Mouse (Mus musculus) midbrain, embryonic 15.5 days (tissue): ENCODE results near the gene L3hypdh. TPM values are rescaled to one million over a fixed set of nuclear protein-coding genes. Genes with fewer than 3 reads are reported as not detected.

Experiments used
- ATAC-seq: fragments of 200-750 bp; cut with Nextera tagmentation; replicated peaks from 2 replicates; pipeline ENCODE4 v1.8.0; 2017; ENCODE audit warnings: moderate TSS enrichment
- H3K27ac ChIP-seq: fragments of 300-500 bp; sonication (generic); 2 replicates; pipeline ENCODE4 v1.5.1; 2015; ENCODE audit warnings: mild to moderate bottlenecking, inconsistent platforms
- H3K27me3 ChIP-seq: fragments of 300-500 bp; sonication (generic); replicated peaks from 2 replicates; pipeline ENCODE4 v1.6.1; 2015; ENCODE audit warnings: inconsistent platforms
- H3K36me3 ChIP-seq: fragments of 300-500 bp; sonication (generic); replicated peaks from 2 replicates; pipeline ENCODE4 v1.6.1; 2015; ENCODE audit warnings: inconsistent platforms
- H3K4me1 ChIP-seq: fragments of 300-500 bp; sonication (generic); 2 replicates; pipeline ENCODE4 v1.6.1; 2015; ENCODE audit warnings: inconsistent platforms
- H3K4me2 ChIP-seq: fragments of 300-500 bp; sonication (generic); 2 replicates; pipeline ENCODE4 v1.6.1; 2015; ENCODE audit warnings: inconsistent platforms, mild to moderate bottlenecking, moderate library complexity
- H3K4me3 ChIP-seq: fragments of 300-500 bp; sonication (generic); 2 replicates; pipeline ENCODE4 v1.5.1; 2015; ENCODE audit warnings: mild to moderate bottlenecking, inconsistent platforms
- H3K9ac ChIP-seq: fragments of 300-500 bp; sonication (generic); 2 replicates; pipeline ENCODE4 v1.6.1; 2015; ENCODE audit warnings: mild to moderate bottlenecking, inconsistent platforms
- H3K9me3 ChIP-seq: fragments of 300-500 bp; sonication (generic); 2 replicates; pipeline ENCODE4 v1.6.1; 2016; ENCODE audit warnings: inconsistent platforms
- WGBS: fragments of 180-500 bp; shearing (Covaris S2); methylation state at CpG from one replicate; pipeline ENCODE4 v1.1.7; 2015; ENCODE audit warnings: mixed read lengths; 5-methylcytosine and 5-hydroxymethylcytosine counted together
- polyA plus RNA-seq: library from polyadenylated mRNA; unstranded; fragments of >200 nt; fragmentation: Nextera tagmentation; extraction: Ambion mirVana; gene quantifications from 2 replicates; pipeline ENCODE4 v1.2.1, GENCODE M21; 2015

Gene L3hypdh
- polyA plus RNA-seq, 1 experiment from 2014 or later, result 11.8 TPM

GRCm38 (mm10) chr12:72084261-72085023 is 797 bp downstream of the L3hypdh start:
- no peaks in the 10 kb centered on the region for H3K36me3 ChIP-seq
- ATAC-seq, result peak; percentile 11
- no peaks in the 10 kb centered on the region for H3K27me3 ChIP-seq
- peak overlapping the region; percentile 77 for H3K9ac ChIP-seq
- peak overlapping the region; percentile 80 for H3K4me2 ChIP-seq
- peak overlapping the region; percentile 62 for H3K4me3 ChIP-seq
- no peaks in the 10 kb centered on the region for H3K9me3 ChIP-seq
- peak overlapping the region; percentile 95 for H3K27ac ChIP-seq
- 3% methylated on average over 46 of the region's 46 CpGs for WGBS
- peaks cover 47% of the 10 kb centered on the region for H3K4me1 ChIP-seq

GRCm38 (mm10) chr12:72083265-72083664 is 2.0 kb downstream of the L3hypdh start:
- no peaks in the 10 kb centered on the region for H3K9me3 ChIP-seq
- no peak for ATAC-seq
- WGBS, result 83% methylated on average over 9 of the region's 9 CpGs

DNA sequence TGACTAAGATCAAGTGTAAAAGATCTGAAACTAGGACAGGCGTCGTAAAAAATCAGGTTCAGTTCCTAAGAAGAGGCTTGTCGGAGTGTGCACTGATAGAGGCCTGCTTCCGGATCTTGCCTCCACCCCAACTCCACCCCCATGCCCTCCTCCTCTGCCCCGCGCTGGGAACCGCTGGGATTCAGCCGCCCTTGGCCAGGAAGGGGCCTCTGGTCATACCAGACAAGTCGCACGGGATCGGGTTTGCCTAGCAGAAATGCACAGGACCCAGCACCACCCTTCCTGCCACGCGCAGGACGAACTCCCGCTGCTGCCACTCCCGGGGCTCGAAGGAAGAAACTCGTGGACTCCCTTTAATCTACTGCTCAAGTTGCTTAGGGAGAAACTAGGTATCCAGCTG is 2.9 kb downstream of the L3hypdh start:
- H3K36me3 ChIP-seq, result no peaks in the 10 kb centered on the region
- peaks cover 30% of the 10 kb centered on the region for H3K4me1 ChIP-seq
- ATAC-seq, result no peak
- H3K4me3 ChIP-seq, result 0 out of 2 replicates have a peak overlapping the region, but pooled peaks have one; percentile 6
- no peaks in the 10 kb centered on the region for H3K27me3 ChIP-seq
- no peak overlapping the region for H3K9ac ChIP-seq
- no peak overlapping the region for H3K27ac ChIP-seq
- 31% methylated on average over 18 of the region's 18 CpGs for WGBS
- H3K9me3 ChIP-seq, result no peaks in the 10 kb centered on the region
- H3K4me2 ChIP-seq, result peak overlapping the region; percentile 38

More at GRCm38 (mm10) chr12:72083265-72083664, 2.0 kb downstream of the L3hypdh start:
- Histone ChIP-seq H3K4me2 (no peak overlapping the region), H3K27ac (no peak overlapping the region), H3K36me3 (no peaks in the 10 kb centered on the region), H3K4me3 (no peak overlapping the region), H3K27me3 (no peaks in the 10 kb centered on the region), H3K4me1 (peaks cover 39% of the 10 kb centered on the region), H3K9ac (no peak overlapping the region)

DNA sequence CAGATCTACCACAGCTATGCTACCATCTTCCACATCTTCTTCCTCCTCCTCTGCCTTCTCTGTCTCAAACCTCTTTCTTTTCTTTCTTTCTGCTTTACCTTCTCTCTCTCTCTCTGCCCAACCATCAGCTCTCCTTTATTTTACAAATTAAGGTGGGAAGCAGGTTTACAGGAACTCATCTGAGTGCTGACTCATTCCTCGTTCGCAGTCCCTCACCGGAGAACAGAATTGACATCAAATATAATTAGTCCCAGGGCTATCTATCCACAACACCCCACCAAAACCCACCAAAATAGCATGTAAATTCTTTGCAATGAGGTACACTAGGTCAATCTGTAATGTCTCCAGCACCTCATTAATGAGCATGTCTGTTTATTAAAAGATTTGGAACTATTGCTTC is 3.3 kb downstream of the L3hypdh start:
- H3K9ac ChIP-seq, result no peak overlapping the region
- no peaks in the 10 kb centered on the region for H3K36me3 ChIP-seq
- ATAC-seq, result no peak
- H3K9me3 ChIP-seq, result no peaks in the 10 kb centered on the region
- H3K4me2 ChIP-seq, result peak overlapping the region; percentile 38
- no peak overlapping the region for H3K4me3 ChIP-seq
- WGBS, result 83% methylated on average over 3 of the region's 3 CpGs
- H3K4me1 ChIP-seq, result peaks cover 26% of the 10 kb centered on the region
- H3K27me3 ChIP-seq, result no peaks in the 10 kb centered on the region
- H3K27ac ChIP-seq, result no peak overlapping the region

GRCm38 (mm10) chr12:72078248-72078647 is 7.0 kb downstream of the L3hypdh start:
- Histone ChIP-seq H3K36me3 (no peaks in the 10 kb centered on the region), H3K27me3 (no peaks in the 10 kb centered on the region), H3K9ac (no peak overlapping the region), H3K27ac (no peak overlapping the region), H3K9me3 (no peaks in the 10 kb centered on the region), H3K4me3 (no peak overlapping the region), H3K4me1 (peaks cover 12% of the 10 kb centered on the region), H3K4me2 (no peak overlapping the region)
- ATAC-seq, result no peak
- 94% methylated on average over 3 of the region's 3 CpGs for WGBS

DNA sequence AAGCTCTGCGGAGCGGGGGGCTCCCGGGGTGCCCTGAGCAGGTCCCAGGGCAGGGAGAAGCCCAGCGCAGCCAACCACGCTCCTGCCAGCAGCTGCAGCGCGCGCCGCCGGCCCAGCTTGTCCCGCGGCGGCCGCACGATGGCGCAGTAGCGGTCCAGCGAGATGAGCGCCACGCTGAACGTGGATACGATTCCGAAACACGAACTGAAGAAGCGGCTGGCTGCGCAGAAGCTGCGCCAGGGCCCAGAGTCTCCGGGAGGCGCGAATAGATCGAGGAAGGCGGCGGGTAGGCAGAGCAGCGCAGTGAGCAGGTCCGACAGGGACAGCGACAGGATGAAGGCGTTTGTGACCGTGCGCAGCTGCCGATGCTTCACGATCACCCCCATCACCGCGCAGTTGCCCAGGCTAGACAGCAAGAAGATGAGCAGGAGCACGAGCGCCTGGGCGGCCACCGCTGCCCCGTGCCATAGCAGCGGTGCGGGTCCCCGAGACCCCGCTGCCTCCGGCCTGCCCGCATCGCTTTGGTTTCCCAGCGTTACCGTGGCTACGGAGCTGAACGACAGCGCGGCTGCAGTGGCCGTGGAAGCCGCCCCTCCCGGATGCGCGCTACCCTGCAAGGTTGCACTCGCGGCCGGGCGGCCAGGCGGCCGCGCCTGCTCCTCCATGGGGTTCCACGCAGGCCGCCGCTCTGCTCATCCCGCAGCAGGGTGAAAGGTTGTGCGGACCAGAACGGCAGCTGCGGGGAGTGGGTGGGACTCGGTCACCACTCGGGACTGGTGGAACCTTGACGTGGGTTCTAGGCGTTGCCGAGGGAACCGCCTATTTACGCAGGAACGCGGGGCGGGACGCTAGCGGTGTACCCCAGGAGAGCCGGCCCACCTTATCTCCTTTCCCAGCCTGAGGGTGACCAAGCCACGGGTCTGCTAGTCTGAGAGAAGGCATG is 14.6 kb downstream of the L3hypdh start, which contains the start of gene Gpr135:
Gene Gpr135, minus strand, starts transcription at position 799 of the 943 bp plus-strand sequence.
- Histone ChIP-seq H3K4me2 (peak within 1 kb of the TSS; percentile 85), H3K36me3 (no peaks in the 10 kb centered on the region), H3K9me3 (no peaks in the 10 kb centered on the region), H3K4me3 (peak within 1 kb of the TSS; percentile 64), H3K4me1 (peaks cover 12% of the 10 kb centered on the region), H3K27me3 (peaks cover 3% of the 10 kb centered on the region; the same call in 1 of the 2 replicates), H3K9ac (peak within 1 kb of the TSS; percentile 75), H3K27ac (peak within 1 kb of the TSS; percentile 91)
- under 1% methylated on average over 91 of the region's 94 CpGs for WGBS
- peak; percentile 93 for ATAC-seq

- no peaks in the 10 kb centered on the region for H3K36me3 ChIP-seq
- 3% methylated on average over 40 of the region's 40 CpGs for WGBS
- H3K27ac ChIP-seq, result peak overlapping the region; percentile 91
- peak overlapping the region; percentile 64 for H3K4me3 ChIP-seq
- H3K9ac ChIP-seq, result peak overlapping the region; percentile 75
- H3K4me1 ChIP-seq, result peaks cover 12% of the 10 kb centered on the region
- H3K4me2 ChIP-seq, result peak overlapping the region; percentile 85
- H3K27me3 ChIP-seq, result peaks cover 3% of the 10 kb centered on the region; the same call in 1 of the 2 replicates
- no peaks in the 10 kb centered on the region for H3K9me3 ChIP-seq
- peak; percentile 84 for ATAC-seq
Observed at GRCm38 (mm10) chr12:72069626-72070326, 15.5 kb downstream of the L3hypdh start.

GRCm38 (mm10) chr12:72057780-72058179 is 27.5 kb downstream of the L3hypdh start:
- no peaks in the 10 kb centered on the region for H3K36me3 ChIP-seq
- H3K27ac ChIP-seq, result no peak overlapping the region
- no peaks in the 10 kb centered on the region for H3K9me3 ChIP-seq
- 87% methylated on average over 1 of the region's 1 CpGs for WGBS
- H3K4me1 ChIP-seq, result no peaks in the 10 kb centered on the region
- H3K4me3 ChIP-seq, result no peak overlapping the region
- ATAC-seq, result no peak
- H3K9ac ChIP-seq, result no peak overlapping the region
- H3K4me2 ChIP-seq, result no peak overlapping the region
- H3K27me3 ChIP-seq, result no peaks in the 10 kb centered on the region

GRCm38 (mm10) chr12:72053851-72054250 is 31.4 kb downstream of the L3hypdh start:
- no peak overlapping the region for H3K4me2 ChIP-seq
- peaks cover 8% of the 10 kb centered on the region; the same call in 1 of the 2 replicates for H3K9me3 ChIP-seq
- no peak overlapping the region for H3K4me3 ChIP-seq
- WGBS, result 17% methylated on average over 6 of the region's 6 CpGs
- no peaks in the 10 kb centered on the region for H3K27me3 ChIP-seq
- no peak for ATAC-seq
- H3K4me1 ChIP-seq, result no peaks in the 10 kb centered on the region
- no peak overlapping the region for H3K27ac ChIP-seq
- no peak overlapping the region for H3K9ac ChIP-seq
- no peaks in the 10 kb centered on the region for H3K36me3 ChIP-seq

- Histone ChIP-seq H3K4me2 (no peak overlapping the region), H3K4me1 (no peaks in the 10 kb centered on the region), H3K9ac (no peak overlapping the region), H3K36me3 (no peaks in the 10 kb centered on the region), H3K4me3 (no peak overlapping the region), H3K27me3 (no peaks in the 10 kb centered on the region), H3K27ac (no peak overlapping the region), H3K9me3 (peaks cover 8% of the 10 kb centered on the region; the same call in 1 of the 2 replicates)
- WGBS, result 39% methylated on average over 6 of the region's 6 CpGs
- no peak for ATAC-seq
Observed at GRCm38 (mm10) chr12:72053303-72053702, 31.9 kb downstream of the L3hypdh start.

GRCm38 (mm10) chr12:72052571-72052970 is 32.7 kb downstream of the L3hypdh start:
- no peak overlapping the region for H3K9ac ChIP-seq
- H3K4me3 ChIP-seq, result no peak overlapping the region
- H3K9me3 ChIP-seq, result peaks cover 8% of the 10 kb centered on the region; the same call in 1 of the 2 replicates
- WGBS, result 87% methylated on average over 6 of the region's 6 CpGs
- H3K4me1 ChIP-seq, result no peaks in the 10 kb centered on the region
- no peak for ATAC-seq
- H3K27ac ChIP-seq, result no peak overlapping the region
- H3K4me2 ChIP-seq, result no peak overlapping the region
- no peaks in the 10 kb centered on the region for H3K36me3 ChIP-seq
- no peaks in the 10 kb centered on the region for H3K27me3 ChIP-seq
